Mouse (Mus musculus): ENCODE data around the gene Tusc1.

Tusc1 gene

GRCm38 (mm10) chr4:93335118-93336003 is at the start of gene Tusc1:
TSS of gene Tusc1 (minus strand) at chr4:93335511.
- peak; percentile 73 for DNase-seq

GRCm38 (mm10) chr4:93352930-93353329 is 17.6 kb upstream of the Tusc1 start:
- DNase-seq: no peak

- no peak for DNase-seq
Observed at GRCm38 (mm10) chr4:93344357-93344756, 9.0 kb upstream of the Tusc1 start.

GRCm38 (mm10) chr4:93341568-93341967 is 6.3 kb upstream of the Tusc1 start:
- DNase-seq: no peak

- no peak for DNase-seq
Observed at GRCm38 (mm10) chr4:93337977-93338376, 2.7 kb upstream of the Tusc1 start.

GRCm38 (mm10) chr4:93334636-93335117 is 634 bp downstream of the Tusc1 start:
- peak; percentile 67 for DNase-seq

- DNase-seq: no peak
Observed at GRCm38 (mm10) chr4:93307486-93307885, 27.8 kb downstream of the Tusc1 start.

- no peak for DNase-seq
Observed at GRCm38 (mm10) chr4:93286065-93286464, 49.2 kb downstream of the Tusc1 start.

Data from right cerebral cortex, postnatal 14 days (tissue).